Mouse (Mus musculus) urinary bladder, postnatal 36 days (tissue): ENCODE results near the gene Pitpna.

Source experiments
- DNase-seq, 2 experiments: peaks; one replicate each; pipeline ENCODE4 v3.0.0; 2022; ENCODE audit warnings: low spot score in 2 of 2, mixed read lengths in 1 of 2

Gene Pitpna

GRCm38 (mm10) chr11:75631561-75632225 is 43.8 kb downstream of the Pitpna start:
- DNase-seq, result no peak

GRCm38 (mm10) chr11:75632921-75633320 is 45.0 kb downstream of the Pitpna start:
- DNase-seq, result no peak

DNA sequence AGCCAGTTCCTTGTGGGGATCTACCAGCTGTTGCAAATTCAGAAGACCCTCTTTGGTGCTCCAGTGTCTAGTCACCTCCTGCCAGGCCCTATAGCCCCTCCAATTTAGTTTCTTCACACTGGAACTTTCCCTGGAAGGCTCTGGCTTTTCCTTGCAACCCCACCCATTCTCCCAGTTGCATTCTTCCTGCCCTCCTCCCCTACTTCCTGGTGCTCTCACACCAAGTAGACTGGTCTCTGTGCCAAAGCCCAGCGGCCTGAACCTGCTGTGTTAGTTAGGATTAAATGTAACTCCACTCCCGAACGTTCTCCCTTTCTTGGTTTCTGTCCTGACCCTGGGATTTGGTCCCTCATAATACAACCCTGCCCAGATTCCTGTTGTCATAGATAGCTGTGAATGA is 46.9 kb downstream of the Pitpna start:
- DNase-seq, result no peak

DNA sequence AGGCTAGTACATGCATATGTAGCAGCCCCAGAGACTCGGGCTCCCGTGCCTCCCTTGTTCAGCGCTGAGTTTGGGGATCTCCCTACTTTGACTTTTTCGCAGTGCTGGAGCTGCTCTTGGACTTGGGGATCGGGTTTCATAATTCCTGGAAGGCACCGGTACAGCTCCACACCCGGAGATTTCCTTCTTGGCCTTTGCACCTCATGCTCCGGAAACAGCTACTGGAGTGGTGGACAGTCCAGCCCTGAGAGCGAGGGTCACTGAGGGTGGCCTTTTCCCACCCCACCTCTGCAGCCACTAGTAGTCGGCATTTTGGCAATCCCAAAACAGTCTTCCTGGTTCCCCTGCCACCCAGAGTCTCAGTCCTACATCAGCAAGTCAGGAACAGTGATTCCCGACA is 47.4 kb downstream of the Pitpna start:
- no peak for DNase-seq

DNA sequence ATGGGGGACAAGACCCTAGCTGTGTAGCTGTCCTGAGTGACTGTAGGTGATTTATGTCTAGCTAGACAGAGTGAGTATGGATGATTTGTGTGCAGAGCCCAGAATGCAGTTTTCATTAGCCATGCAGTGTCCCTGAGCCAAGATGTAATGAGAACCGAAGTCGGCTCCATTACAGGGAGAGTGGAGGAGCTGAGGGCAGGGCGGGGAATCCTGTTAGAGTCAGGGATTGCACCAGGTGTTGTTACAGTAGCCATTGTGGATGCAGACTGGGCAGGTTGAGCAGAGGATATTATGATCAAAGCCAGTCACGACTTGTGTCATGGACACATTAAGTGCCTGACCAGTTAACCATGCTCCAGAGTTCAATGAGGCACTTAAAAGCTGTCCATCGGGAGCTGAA is 55.4 kb downstream of the Pitpna start:
- no peak for DNase-seq

DNA sequence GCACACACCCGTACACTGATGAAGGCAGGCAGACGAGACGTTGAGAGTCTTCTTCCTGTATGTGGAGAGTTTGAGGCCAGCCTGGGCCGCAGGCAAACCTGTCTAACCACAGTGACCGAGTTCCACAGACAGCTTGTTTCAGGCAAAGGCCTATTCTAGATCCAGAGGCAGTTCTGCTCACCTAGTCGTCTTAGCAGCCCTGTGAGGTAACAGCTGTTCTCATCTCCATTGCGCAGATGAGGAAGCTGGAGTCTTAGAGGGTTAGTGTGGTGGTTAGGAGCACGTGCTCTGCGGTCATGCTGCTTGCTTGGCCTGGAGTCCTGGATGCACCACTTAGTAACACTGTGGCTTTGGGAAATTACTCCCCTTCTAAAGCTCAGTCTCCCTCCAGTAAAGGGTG is 56.8 kb downstream of the Pitpna start:
- no peak for DNase-seq

DNA sequence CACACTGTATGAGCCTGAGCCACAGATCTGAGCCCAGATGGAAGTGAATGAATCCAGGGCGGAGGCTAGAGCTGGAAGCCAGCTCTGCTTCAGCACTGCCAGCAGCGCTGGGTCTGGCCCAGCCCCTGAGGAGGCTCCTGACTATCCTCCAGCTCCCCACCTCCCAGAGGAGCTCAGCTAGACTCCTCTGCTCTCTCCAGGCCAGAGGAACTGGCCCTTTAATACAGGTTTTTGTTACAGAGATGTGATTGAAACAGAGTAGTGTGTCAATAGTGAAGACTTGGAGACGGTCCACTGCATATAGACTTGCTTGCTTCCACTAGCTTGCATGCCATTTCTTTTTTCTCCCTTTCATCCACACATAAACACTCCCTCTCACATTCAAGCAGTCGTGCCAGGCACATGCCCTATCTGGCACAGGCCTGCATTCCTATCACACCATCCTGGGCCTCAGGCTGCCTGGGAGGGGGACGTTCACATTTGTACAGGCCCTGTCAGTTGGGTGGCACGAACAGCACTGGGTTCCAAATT is 59.8 kb downstream of the Pitpna start:
- DNase-seq, result peak in 1 of 2 experiments; percentile 72

DNA sequence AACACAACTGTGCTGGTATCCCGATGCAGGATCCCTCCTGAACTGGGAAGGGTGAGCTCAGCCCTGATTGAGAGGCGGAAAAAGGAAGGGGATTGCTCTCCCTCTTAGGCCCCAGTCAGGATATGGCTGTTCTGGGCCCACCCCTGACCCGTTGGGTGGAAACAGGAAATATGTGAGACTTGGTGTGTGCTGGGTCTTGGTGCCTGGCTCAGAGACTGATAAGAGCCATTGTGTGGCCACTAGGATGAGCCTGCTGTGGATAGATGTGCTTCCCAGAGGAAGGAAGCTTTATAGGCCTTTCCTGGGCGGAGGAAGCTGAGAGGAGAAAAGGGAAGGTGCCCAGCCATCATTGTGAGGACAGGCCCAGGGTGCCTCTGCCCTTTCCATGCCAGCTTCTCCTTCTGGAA is 61.3 kb downstream of the Pitpna start:
- no peak for DNase-seq

- DNase-seq, result peak in 1 of 2 experiments; percentile 65
These were observed 62.4 kb downstream of the Pitpna start, which contains the start of gene Myo1c for GRCm38 (mm10) chr11:75650311-75650710. Gene Myo1c (plus strand): TSS chr11:75650504.

DNA sequence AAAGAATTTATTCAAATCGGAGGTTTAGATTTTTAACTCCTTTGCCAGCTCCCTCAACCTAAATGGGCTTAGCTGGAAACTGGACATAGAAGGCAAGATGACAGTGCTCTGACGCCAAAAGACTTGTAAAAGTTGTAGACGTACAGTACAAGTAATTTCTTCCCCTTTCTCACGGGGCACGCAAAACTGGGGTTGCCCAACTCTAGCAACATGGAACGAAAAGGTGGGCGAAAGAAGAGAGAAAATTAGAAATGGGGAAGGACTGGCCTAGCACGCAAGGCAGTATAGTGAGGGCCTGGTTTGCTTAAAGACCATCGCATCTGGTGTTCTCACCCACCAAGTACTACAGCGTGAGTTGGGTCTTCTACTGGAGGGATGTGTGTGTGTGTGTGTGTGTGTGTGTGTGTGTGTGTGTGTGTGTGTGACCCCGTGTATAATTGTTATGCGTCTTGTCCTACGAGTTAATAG is 63.1 kb downstream of the Pitpna start:
- DNase-seq, result no peak

- peak; percentile 73 to 81 for DNase-seq
These were observed 63.7 kb downstream of the Pitpna start for GRCm38 (mm10) chr11:75651426-75652221.

GRCm38 (mm10) chr11:75652222-75652941 is 64.5 kb downstream of the Pitpna start:
- DNase-seq, result no peak

DNA sequence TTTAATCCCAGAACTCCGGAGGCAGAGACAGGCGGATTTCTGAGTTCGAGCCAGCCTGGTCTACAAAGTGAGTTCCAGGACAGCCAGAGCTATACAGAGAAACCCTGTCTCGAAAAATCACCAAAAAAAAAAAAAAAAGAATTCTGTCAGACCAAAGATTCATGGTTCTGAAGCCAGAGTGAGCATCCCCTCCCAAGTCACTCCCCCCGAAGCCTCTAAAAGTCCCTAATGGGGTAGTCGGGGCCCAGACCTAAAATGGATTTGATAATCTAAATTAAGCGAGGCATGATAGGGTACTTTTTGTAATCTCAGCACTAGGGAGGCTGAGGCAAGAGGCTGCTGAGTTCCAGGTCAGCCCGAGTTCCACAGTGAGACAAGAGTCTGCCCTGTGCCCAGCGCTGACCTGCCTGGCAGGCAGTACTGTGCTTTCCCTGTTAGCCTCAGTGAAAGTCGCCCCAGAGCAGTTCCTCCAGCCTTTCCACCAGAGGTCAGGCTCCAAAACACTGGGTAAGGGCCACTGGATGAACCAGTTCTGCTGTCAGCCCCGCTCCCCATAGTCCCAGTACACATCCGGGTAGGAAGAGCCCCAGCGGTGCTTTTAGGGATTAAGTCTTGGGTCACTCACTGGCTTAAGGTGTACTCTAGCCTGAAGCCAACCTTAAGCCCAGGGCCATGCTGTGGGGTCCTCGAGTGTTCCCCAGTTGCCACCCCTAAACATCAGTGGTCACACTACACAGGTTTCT is 65.2 kb downstream of the Pitpna start:
- peak; percentile 42 to 57 for DNase-seq

DNA sequence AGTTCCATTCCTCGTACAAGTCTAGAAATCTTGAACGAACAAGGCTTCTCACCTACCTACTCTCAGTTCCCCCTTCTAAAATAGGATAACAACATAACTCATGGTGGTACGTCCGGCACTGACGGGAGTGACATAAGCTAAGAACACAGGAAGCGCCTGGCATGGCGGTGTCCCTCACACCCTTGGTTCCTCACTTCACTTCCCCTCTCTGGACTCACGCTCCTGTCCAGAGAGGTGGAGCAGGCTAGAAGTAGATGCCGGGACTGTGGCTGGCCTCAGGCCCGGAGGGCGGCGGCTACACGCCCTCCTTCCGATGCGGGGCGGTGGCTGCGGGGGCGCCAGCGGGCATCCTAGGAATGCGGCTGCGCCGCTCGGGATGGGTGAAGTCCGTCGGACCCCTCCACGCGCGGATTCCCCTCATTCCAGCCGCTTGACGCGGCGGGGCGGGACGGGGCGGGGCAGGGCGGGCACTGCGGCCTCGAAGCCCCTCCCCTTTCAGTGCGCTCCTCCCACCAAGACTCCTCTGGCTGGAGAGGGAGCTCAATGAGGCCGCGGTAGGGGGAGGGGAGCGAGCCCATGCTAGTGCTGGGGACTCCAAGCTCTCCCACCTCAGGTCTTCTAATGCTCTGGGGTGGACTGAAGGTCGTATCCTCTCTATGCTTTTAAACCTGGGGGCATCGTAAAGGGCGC is 66.0 kb downstream of the Pitpna start:
- peak; percentile 80 to 82 for DNase-seq

- no peak for DNase-seq
These were observed 66.8 kb downstream of the Pitpna start for GRCm38 (mm10) chr11:75654471-75655390.

GRCm38 (mm10) chr11:75655621-75656545 is 68.0 kb downstream of the Pitpna start:
- peak; percentile 82 to 83 for DNase-seq

GRCm38 (mm10) chr11:75656621-75657590 is 69.0 kb downstream of the Pitpna start:
- DNase-seq, result no peak
